Mouse (Mus musculus) midbrain, postnatal 0 days (tissue): ENCODE measurements around the gene 2610507B11Rik. TPM values are rescaled to one million over a fixed set of nuclear protein-coding genes. Genes with fewer than 3 reads are reported as not detected.

Experiments used
- ATAC-seq: fragments of 200-750 bp; cut with Nextera tagmentation; 2 replicates; pipeline ENCODE4 v1.8.0; 2017; ENCODE audit warnings: moderate number of reproducible peaks, mild to moderate bottlenecking, moderate TSS enrichment, moderate library complexity; ENCODE audit not compliant: low FRiP score
- DNase-seq: peaks from one replicate; pipeline ENCODE4 v3.0.0-alpha.2; 2015; ENCODE audit warnings: low spot score
- H3K27ac ChIP-seq: fragments of 300-500 bp; sonication (generic); 2 replicates; pipeline ENCODE4 v1.5.1; 2014; ENCODE audit warnings: low read depth, mild to moderate bottlenecking, low read length, mixed read lengths
- H3K27me3 ChIP-seq: fragments of 300-500 bp; sonication (generic); 2 replicates; pipeline ENCODE4 v1.6.1; 2014; ENCODE audit warnings: low read length, control low read depth, mixed read lengths; ENCODE audit not compliant: insufficient read depth
- H3K36me3 ChIP-seq: fragments of 300-500 bp; sonication (generic); 2 replicates; pipeline ENCODE4 v1.6.1; 2014; ENCODE audit warnings: low read length, control low read depth, mixed read lengths; ENCODE audit not compliant: insufficient read depth
- H3K4me1 ChIP-seq: fragments of 300-500 bp; sonication (generic); 2 replicates; pipeline ENCODE4 v1.6.1; 2014; ENCODE audit warnings: mild to moderate bottlenecking, control low read depth, antibody characterized with exemption, low read length, mixed read lengths; ENCODE audit not compliant: insufficient read depth
- H3K4me2 ChIP-seq: fragments of 300-500 bp; sonication (generic); 2 replicates; pipeline ENCODE4 v1.6.1; 2014; ENCODE audit warnings: low read depth, mild to moderate bottlenecking, low read length, mixed read lengths; ENCODE audit not compliant: poor library complexity, severe bottlenecking
- H3K4me3 ChIP-seq: fragments of 300-500 bp; sonication (generic); 2 replicates; pipeline ENCODE4 v1.5.1; 2014; ENCODE audit warnings: low read depth, mild to moderate bottlenecking, low read length, moderate library complexity
- H3K9ac ChIP-seq: fragments of 300-500 bp; sonication (generic); replicated peaks from 2 replicates; pipeline ENCODE4 v1.6.1; 2014; ENCODE audit warnings: mild to moderate bottlenecking, low read length, moderate library complexity, mixed read lengths; ENCODE audit not compliant: poor library complexity, severe bottlenecking
- H3K9me3 ChIP-seq: fragments of 300-500 bp; sonication (generic); 2 replicates; pipeline ENCODE4 v1.6.1; 2016; ENCODE audit warnings: low read length, control low read depth
- CTCF ChIP-seq: IDR thresholded peaks from 2 replicates; pipeline ENCODE4 v1.5.1; 2016; ENCODE audit warnings: antibody characterized with exemption, mild to moderate bottlenecking
- WGBS: fragments of 180-500 bp; shearing (Covaris S2); extraction: QIAGEN DNeasy Blood & Tissue Kit; methylation state at CpG from one replicate; pipeline ENCODE4 v1.1.7; 2014; 5-methylcytosine and 5-hydroxymethylcytosine counted together
- polyA plus RNA-seq: library from polyadenylated mRNA; unstranded; fragments of >200 nt; fragmentation: Nextera tagmentation; extraction: Ambion mirVana; gene quantifications from 2 replicates; pipeline ENCODE4 v1.2.1, GENCODE M21; 2015
- total RNA-seq: library from RNA; depleted of rRNA; stranded (reverse); fragments of >200 nt; gene quantifications from 2 replicates; pipeline ENCODE4 v1.2.3, GENCODE M21; 2014; rRNA removed

Gene 2610507B11Rik
- 71.1 and 71.4 TPM in 2 replicates for total RNA-seq
- 40.8 and 49.2 TPM in 2 replicates for polyA plus RNA-seq

GRCm38 (mm10) chr11:78261380-78262352 is at the start of gene 2610507B11Rik:
TSS of gene 2610507B11Rik (plus strand) at chr11:78261752.
- H3K4me1 ChIP-seq = no peaks in the 10 kb centered on the region
- no peaks in the 10 kb centered on the region for H3K9me3 ChIP-seq
- peak; percentile 96 for DNase-seq
- ATAC-seq = peak; percentile 97
- H3K4me3 ChIP-seq = peak within 1 kb of the TSS; percentile 76
- H3K9ac ChIP-seq = peak within 1 kb of the TSS; percentile 84
- TF ChIP-seq CTCF = no peak
- peak within 1 kb of the TSS; percentile 79 for H3K27ac ChIP-seq
- H3K36me3 ChIP-seq = peaks cover 27% of the 10 kb centered on the region
- WGBS = 2% methylated on average over 84 of the region's 115 CpGs
- peak within 1 kb of the TSS; percentile 67 for H3K4me2 ChIP-seq
- H3K27me3 ChIP-seq = no peaks in the 10 kb centered on the region

DNA sequence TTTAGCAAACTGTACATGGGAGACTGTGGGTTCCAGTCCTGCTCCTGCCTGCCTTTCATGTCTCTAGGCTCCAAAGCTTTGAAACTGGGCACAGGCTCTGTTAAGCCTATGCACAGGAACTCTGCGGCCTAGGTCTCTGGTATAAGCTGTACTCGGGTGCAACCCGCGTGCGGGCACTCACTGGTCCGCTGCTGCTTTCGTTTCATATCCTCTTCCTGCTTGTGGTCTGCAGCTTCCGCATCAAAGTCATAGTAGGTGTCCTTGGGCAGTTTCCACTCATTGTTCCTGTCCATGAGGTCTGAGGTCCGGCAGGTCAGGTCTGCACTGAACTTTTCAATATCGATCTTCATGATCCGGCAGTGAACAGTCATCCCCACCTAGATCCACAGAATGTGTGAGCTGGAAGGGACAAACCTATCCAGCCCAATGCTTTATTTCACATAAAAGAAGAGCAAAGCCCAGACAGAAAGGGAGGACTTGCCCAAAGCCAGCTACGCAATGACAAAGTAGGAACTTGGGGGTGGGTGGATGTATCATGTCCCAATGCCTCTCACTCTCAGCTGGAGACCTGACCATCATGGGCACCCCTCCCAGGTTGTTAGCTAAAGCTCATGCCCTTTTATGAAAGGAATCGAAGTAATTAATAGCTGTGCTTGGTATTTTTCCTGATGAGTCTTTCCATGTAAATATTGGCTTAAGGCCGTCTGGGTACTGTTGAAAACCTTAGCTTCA is 48.3 kb upstream of the 2610507B11Rik start:
- DNase-seq (no peak), ATAC-seq (no peak)
- H3K4me3 ChIP-seq = no peak overlapping the region
- H3K9me3 ChIP-seq = no peaks in the 10 kb centered on the region
- TF ChIP-seq CTCF = no peak
- H3K9ac ChIP-seq = no peak overlapping the region
- H3K4me1 ChIP-seq = no peaks in the 10 kb centered on the region
- H3K27me3 ChIP-seq = no peaks in the 10 kb centered on the region
- 93% methylated on average over 14 of the region's 14 CpGs for WGBS
- no peak overlapping the region for H3K4me2 ChIP-seq
- H3K36me3 ChIP-seq = peaks cover 86% of the 10 kb centered on the region
- no peak overlapping the region for H3K27ac ChIP-seq

DNA sequence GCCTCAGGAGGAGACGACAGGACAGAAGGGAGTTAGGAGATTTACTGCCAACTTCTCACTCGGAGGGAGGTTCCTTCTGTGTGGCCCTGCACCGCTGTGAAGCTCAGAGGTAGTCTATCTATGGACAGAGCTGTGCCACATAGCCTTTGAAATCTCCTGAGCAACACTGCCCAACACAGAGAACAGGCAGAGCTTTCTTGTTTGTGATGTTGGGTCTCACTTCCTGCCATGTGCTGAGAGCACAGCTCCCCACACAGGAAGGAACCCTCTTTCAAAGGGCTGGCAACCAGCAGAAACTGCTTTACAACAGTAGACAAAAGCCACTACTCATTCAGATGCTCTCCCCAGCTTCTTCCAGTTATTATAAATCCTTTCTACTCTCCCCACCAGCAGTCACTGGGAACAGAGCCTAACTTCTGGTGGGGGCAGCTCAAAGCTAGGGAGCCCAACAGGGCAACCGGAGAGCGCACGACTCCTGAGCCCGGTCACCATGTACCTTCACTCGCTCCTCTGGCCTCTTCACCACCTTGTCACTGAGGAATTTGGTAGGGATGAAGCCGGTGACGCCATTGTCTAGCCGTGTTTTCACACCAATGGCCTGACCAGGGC is 45.7 kb upstream of the 2610507B11Rik start:
- Histone ChIP-seq H3K4me2 (no peak overlapping the region), H3K4me3 (no peak overlapping the region), H3K9ac (no peak overlapping the region), H3K4me1 (no peaks in the 10 kb centered on the region), H3K27me3 (no peaks in the 10 kb centered on the region), H3K27ac (peak overlapping the region; percentile 47; the same call in 1 of the 2 replicates), H3K9me3 (no peaks in the 10 kb centered on the region), H3K36me3 (peaks cover 86% of the 10 kb centered on the region)
- ATAC-seq = peak; percentile 87
- no peak for TF ChIP-seq CTCF
- DNase-seq = peak; percentile 81
- 80% methylated on average over 11 of the region's 11 CpGs for WGBS

DNA sequence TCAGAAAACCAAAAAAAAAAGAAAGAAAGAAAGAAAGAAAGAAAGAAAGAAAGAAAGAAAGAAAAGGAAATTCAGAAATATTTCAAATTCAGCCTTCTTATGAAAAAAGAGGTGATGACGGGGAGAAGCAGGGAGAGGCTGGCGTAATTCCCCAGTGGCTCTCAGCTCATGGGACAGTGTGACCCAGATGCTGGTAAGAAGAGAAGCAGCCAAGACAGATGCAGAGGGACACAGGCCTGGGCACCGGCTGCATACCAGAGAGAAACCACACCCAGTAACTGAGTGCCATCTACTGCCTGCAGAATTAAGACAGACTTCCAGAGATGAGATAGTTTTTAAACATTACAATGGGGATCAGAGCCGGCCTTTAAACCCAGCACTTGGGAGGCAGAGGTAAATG is 38.0 kb upstream of the 2610507B11Rik start:
- ATAC-seq (no peak), DNase-seq (no peak)
- Histone ChIP-seq H3K4me1 (no peaks in the 10 kb centered on the region), H3K27me3 (no peaks in the 10 kb centered on the region), H3K4me2 (no peak overlapping the region), H3K27ac (no peak overlapping the region), H3K9ac (no peak overlapping the region), H3K4me3 (no peak overlapping the region), H3K36me3 (peaks cover 92% of the 10 kb centered on the region), H3K9me3 (no peaks in the 10 kb centered on the region)
- WGBS = 87% methylated on average over 4 of the region's 4 CpGs
- no peak for TF ChIP-seq CTCF

- Histone ChIP-seq H3K4me1 (no peaks in the 10 kb centered on the region), H3K27ac (no peak overlapping the region), H3K9me3 (no peaks in the 10 kb centered on the region), H3K4me3 (no peak overlapping the region), H3K36me3 (peaks cover 72% of the 10 kb centered on the region), H3K4me2 (no peak overlapping the region), H3K9ac (no peak overlapping the region), H3K27me3 (no peaks in the 10 kb centered on the region)
- DNase-seq = no peak
- TF ChIP-seq CTCF = no peak
- WGBS = 95% methylated on average over 6 of the region's 6 CpGs
- ATAC-seq = no peak
Observed at GRCm38 (mm10) chr11:78231518-78231917, 30.0 kb upstream of the 2610507B11Rik start.
